Mouse (Mus musculus): Measurements from ENCODE around the gene Apoc4.
"Not testable (repeated sequence)": the region's sequence is repeated elsewhere in the genome, so short reads cannot be mapped to it uniquely, and the experiment has no call there.

Apoc4 gene

DNA sequence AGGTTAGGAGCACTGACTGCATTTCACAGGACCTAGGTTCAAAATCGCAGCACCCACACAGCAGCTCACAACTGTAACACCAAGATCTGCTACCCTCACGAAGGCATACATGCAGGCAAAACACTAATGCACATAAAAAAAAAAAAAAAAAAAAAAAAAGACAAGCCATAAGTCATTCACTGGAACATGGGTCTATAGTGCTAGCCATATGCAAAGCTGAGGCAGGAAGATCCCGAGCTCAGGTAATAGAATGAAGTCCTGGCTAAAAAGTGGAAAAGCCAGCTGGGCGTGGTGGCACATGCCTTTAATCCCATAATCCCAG is 18.5 kb upstream of the Apoc4 start:
- DNase-seq (ENCODE audit: low read depth, low spot score): no peak

DNA sequence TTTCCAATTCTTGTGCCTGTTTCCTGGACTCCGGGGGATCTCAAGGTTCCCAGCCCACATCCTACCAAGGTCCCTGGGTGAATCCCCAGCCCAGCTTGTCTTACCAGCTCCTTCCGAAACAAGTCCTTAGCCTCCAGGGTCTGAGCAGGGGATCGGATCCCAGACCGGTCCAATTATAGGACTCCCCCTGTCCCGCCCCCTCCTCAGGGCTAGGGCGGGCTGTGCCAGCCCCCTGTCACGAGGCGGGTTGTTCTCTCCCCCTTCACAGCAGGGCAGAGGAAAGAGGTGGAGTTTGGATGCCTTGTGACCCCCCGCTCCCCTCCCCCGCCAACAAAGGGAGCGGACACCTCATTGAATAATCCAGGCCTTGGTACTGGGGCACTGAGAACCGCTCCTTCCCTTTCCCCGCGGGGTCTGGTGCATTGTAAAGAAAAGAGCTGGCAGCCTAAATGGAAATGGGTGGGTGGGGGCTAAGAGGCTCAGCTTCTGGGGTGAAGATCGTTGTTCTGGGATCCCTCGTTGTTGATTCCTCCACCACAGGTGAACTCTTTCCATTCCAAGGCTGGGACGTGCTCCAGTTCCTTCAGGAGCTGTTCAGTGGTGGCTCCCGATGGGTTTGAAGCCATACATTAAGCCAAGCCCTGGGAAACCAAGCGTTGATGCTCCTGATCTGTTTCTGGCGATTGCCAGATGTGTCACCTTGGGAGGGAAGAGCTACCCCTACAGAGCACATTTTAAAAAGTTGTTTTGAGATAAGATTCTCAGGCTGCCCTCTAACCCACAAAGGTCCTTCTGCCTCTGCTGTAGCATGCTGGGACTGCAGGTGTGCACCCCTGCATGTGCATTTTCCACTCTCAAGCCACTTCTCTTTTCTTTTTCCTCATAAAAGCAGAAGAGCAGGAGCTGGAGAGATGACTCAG is 17.9 kb upstream of the Apoc4 start, which contains the start of gene Apoe:
Apoe (minus strand) TSS at position 282 of the 920 bp plus-strand sequence.
- no peak for DNase-seq (ENCODE audit: low read depth, low spot score)

- no peak for DNase-seq (ENCODE audit: low read depth, low spot score)
Measured at GRCm38 (mm10) chr7:19697949-19698906, 16.9 kb upstream of the Apoc4 start.

DNA sequence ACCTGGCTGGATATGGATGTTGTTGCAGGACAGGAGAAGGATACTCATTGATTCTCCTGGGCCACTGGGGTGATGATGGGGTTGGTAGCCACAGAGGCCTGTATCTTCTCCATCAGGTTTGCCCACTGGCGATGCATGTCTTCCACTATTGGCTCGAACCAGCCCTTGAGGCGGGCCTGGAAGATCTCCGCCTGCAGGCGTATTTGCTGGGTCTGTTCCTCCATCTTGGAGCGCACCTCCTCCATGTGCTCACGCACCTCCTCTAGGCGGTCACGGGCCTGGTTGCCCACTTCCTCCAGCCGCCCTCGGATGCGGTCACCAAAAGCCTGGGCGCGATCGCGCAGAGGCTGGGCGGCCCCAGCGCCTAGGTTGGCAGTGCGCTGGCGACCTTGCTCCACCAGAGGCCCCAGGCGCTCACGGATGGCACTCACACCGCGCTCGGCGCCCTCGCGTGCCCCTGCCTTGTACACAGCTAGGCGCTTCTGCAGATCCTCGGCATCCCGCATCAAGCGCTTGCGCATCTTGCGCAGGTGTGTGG is 15.1 kb upstream of the Apoc4 start:
- no peak for DNase-seq (ENCODE audit: low read depth, low spot score)

DNA sequence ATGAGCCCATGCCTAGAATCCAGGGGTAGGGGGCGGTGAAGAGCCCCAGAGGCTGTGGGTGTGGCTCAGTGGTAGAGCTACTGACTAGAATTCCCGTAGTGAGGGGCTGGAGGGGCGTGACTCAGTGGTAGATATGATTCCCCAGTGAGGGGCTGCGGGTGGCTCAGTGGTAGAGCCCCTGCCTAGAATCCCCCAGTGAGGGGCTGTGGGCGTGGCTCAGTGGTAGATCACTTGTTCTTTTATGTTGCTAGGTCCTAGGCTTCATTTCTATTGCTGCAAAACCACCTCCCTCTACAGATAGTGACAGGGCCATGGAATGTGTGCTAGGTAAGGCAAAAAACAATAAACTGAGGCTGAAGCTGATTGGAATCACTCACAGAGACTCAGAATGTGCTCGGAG is 14.6 kb upstream of the Apoc4 start:
- no peak for DNase-seq (ENCODE audit: low read depth, low spot score)

- no peak for DNase-seq (ENCODE audit: low read depth, low spot score)
Measured at GRCm38 (mm10) chr7:19695213-19695594, 13.9 kb upstream of the Apoc4 start.

DNA sequence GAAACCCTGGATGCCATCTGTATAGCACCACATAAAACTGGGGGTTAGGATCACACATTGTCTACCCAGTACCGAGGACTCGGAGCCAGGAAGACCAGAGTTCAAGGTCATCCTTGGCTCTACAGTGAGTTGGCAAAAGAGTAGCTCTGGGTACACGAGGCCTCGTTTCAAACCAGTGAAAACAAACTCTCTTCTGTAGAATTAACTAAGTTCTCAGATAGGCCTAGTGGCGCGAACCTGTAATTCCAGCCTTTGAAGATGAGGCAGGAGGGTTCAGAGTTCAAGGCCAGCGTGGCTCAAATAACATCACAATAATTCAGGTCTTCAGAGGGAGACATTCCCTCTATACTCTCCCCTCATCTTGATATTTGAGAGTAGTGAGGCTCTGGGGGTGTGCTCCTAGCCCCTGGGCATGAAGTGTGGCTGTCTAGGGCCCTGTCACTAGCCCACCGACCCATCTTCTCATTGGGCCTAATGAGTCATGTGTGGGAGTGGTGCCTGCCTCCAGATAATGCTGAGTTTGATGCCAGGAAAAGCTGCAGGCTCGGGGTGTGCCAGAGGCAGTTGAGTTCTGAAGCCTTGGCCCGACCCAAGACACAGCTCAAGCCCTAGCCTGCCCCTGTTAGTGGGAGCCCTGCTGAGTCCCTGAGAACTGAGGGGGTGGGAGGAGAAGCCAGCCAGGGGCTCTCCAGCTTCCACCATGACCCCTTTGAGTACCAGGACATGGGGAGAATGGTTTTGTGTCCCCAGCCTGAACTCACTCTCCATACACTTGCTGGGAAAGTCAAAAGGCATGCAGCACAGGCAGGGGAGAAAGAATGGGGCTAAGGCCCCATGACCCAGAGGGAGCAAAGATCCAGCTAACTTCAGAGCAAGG is 13.3 kb upstream of the Apoc4 start:
- DNase-seq (ENCODE audit: low read depth, low spot score): no peak

DNA sequence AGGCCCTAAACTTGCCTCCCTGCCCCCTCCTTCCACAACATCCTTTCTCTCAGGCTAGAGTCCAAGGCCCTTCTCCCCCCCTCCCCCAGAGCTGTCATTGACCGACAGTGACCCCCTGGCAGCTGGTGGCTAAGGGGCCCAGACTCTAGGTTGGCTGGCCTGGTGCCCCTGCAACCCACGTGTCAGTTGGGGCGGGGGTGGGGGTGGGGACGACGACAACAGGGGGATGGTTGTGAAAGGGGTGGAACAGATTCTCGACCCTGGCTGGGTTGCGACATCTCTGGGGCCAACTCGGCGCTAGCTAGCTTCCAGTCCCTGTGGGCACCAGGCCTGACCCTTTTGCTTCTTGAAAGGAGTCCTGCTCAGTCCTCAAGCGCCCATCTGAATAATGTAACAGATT is 12.1 kb upstream of the Apoc4 start:
- DNase-seq (ENCODE audit: low read depth, low spot score): no peak

GRCm38 (mm10) chr7:19691873-19692865 is 10.9 kb upstream of the Apoc4 start, which contains the start of gene Apoc1:
Gene Apoc1 (minus strand): TSS chr7:19692660.
- DNase-seq (ENCODE audit: low read depth, low spot score): no peak

- DNase-seq (ENCODE audit: low read depth, low spot score): no peak
Measured at GRCm38 (mm10) chr7:19691434-19691833, 10.2 kb upstream of the Apoc4 start.

- no peak for DNase-seq (ENCODE audit: low read depth, low spot score)
Measured at GRCm38 (mm10) chr7:19690845-19691244, 9.6 kb upstream of the Apoc4 start.

- no peak for DNase-seq (ENCODE audit: low read depth, low spot score)
Measured at GRCm38 (mm10) chr7:19688611-19689010, 7.3 kb upstream of the Apoc4 start.

DNA sequence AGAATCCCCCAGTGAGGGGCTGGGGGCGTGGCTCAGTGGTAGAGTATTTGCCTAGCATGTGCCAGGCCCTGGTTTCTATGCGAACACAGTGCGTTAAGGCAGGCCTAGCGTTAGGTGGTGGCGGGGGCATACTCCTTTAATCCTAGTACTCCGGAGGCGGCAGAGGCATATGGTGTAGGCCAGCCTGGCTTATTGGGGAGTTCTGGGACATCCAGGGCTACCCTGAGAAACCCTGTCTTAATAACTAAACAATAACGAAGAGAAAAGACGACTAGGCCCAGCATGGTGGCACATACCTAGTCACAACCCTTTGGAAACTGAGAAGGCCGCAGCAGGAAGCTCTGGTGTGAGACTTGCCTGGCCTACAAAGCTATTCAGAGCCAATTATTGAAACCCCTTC is 6.8 kb upstream of the Apoc4 start:
- DNase-seq (ENCODE audit: low read depth, low spot score): no peak

- not testable (repeated sequence) for DNase-seq (ENCODE audit: low read depth, low spot score)
Measured at GRCm38 (mm10) chr7:19686927-19687583, 5.8 kb upstream of the Apoc4 start.

DNA sequence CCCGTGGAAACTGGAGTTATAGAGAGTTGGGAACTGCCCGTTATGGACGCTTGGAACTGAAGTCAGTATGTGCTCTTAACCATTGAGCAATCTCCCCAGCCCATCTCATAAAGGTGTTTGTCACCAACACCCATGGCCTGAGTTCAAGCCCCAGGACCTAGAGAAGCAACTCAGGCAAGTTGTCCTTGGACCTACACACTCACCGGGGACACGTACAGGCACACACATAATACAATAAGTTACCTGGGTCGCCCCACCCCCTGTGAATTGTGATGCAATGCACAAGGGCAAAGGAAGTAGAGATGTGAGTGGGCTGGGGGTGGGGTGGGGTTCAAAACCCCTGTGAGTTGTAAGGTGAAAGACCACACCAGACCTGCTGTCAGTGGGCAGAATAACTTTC is 5.2 kb upstream of the Apoc4 start:
- no peak for DNase-seq (ENCODE audit: low read depth, low spot score)

DNA sequence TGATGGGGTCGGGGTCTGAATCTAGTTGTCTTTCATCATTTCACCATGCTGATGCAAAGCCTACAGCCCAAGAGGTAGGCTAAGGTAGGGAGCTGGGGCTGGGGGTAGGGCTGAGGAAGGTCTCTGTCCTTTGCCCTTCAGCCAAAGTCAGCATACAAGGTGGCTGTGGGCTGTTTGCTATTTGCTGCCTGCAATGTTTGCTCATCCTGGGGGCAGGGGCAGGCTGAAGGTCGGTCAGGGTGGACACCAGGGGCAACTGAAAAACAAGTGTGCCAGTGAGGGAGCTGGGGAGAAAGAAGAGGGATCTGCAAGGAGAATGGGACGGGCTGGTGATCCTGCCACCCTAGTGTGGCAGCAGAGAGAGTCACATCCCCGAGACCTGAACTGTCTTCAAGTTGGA is 4.1 kb upstream of the Apoc4 start:
- no peak for DNase-seq (ENCODE audit: low read depth, low spot score)

GRCm38 (mm10) chr7:19683771-19684201 is 2.5 kb upstream of the Apoc4 start:
- no peak for DNase-seq (ENCODE audit: low read depth, low spot score)

GRCm38 (mm10) chr7:19682979-19683378 is 1.7 kb upstream of the Apoc4 start:
- DNase-seq (ENCODE audit: low read depth, low spot score): no peak

- DNase-seq (ENCODE audit: low read depth, low spot score): no peak
Measured at GRCm38 (mm10) chr7:19680702-19681101, 577 bp downstream of the Apoc4 start.

Measured in retina, adult 2 months (tissue).